In genomic region chr17:28163666-28164065, GRCm38 (mm10) we compare ENCODE assay signal across 8 mouse cellular contexts. TPM values are rescaled to one million over a fixed set of nuclear protein-coding genes. Genes with fewer than 3 reads are reported as not detected.
DNase-seq lines count a peak whose midpoint lies in the region; ATAC-seq and TF ChIP-seq lines count a peak whose summit lies in the region.

No protein-coding gene starts in this region.

- H3K4me2 ChIP-seq in lung, embryonic 14.5 days, result no peak overlapping the region

- peak; percentile 90 for DNase-seq in B cell, adult 2 months
- DNase-seq in adrenal gland, adult (ENCODE audit: inconsistent age in 2 of 2, low spot score in 1 of 2), result peak; percentile 77 to 92
- peak; percentile 82 for DNase-seq in embryo, embryonic 10.5 days (ENCODE audit: low spot score)
- DNase-seq in kidney, postnatal 4 days, result peak; percentile 87 to 88
- DNase-seq in lung, embryonic 14.5 days, result peak; percentile 85
- peak; percentile 77 for DNase-seq in ovary, postnatal 36 days (ENCODE audit: low spot score)
- peak; percentile 83 for DNase-seq in thymus, postnatal 25 days

- TF ChIP-seq CTCF in lung, embryonic 14.5 days (IDR thresholded peaks at IDR 0.05; ENCODE audit: low read depth), result peak; percentile 99

- H3K4me3 ChIP-seq in lung, embryonic 14.5 days (ENCODE audit: low read depth, low read length), result no peak overlapping the region

- H3K4me1 ChIP-seq in lung, embryonic 14.5 days (ENCODE audit: insufficient read depth), result no peaks in the 10 kb centered on the region

- no peak overlapping the region for H3K9ac ChIP-seq in lung, embryonic 14.5 days

- 9% methylated on average over 6 of the region's 6 CpGs for WGBS in lung, embryonic 14.5 days

- H3K36me3 ChIP-seq in lung, embryonic 14.5 days (ENCODE audit: insufficient read depth), result no peaks in the 10 kb centered on the region

- peak; percentile 75 for ATAC-seq in granulocyte monocyte progenitor cell, adult 5-6 weeks (replicated peaks; ENCODE audit: poor library complexity, severe bottlenecking)
- ATAC-seq in lung, embryonic 14.5 days (ENCODE audit: insufficient read depth), result 0 out of 2 replicates have a peak, but pooled peaks have one; percentile 5

- H3K27ac ChIP-seq in lung, embryonic 14.5 days (ENCODE audit: low read depth), result no peak overlapping the region

- peaks cover 3% of the 10 kb centered on the region; the same call in 1 of the 2 replicates for H3K27me3 ChIP-seq in lung, embryonic 14.5 days (ENCODE audit: insufficient read depth, low read length)

- H3K9me3 ChIP-seq in lung, embryonic 14.5 days (ENCODE audit: low read depth, low read length), result no peaks in the 10 kb centered on the region

RNA-seq across cellular contexts. Expression of gene Zfp523, which starts 13.3 kb away (rescaled TPM):
- 14.5 and 20.9 TPM in 2 replicates for total RNA-seq in granulocyte monocyte progenitor cell, adult 5-6 weeks (2014; fragmentation: Nextera tagmentation)
- 19.5 and 29.1 TPM in 2 replicates for total RNA-seq in granulocyte monocyte progenitor cell, adult 5-6 weeks (2017)
- polyA plus RNA-seq in lung, embryonic 14.5 days (2014; fragmentation: Nextera tagmentation; extraction: Ambion mirVana), result 36.0 and 45.4 TPM in 2 replicates

RNA-seq across cellular contexts. Expression of gene Scube3, which starts 21.7 kb away (rescaled TPM):
- not detected in 2 replicates for total RNA-seq in granulocyte monocyte progenitor cell, adult 5-6 weeks (2014; fragmentation: Nextera tagmentation)
- not detected in 2 replicates for total RNA-seq in granulocyte monocyte progenitor cell, adult 5-6 weeks (2017)
- polyA plus RNA-seq in lung, embryonic 14.5 days (2014; fragmentation: Nextera tagmentation; extraction: Ambion mirVana), result 2.2 and 2.5 TPM in 2 replicates

RNA-seq across cellular contexts. Expression of gene Def6, which starts 43.9 kb away (rescaled TPM):
- total RNA-seq in granulocyte monocyte progenitor cell, adult 5-6 weeks (2014; fragmentation: Nextera tagmentation), result 57.9 and 67.3 TPM in 2 replicates
- total RNA-seq in granulocyte monocyte progenitor cell, adult 5-6 weeks (2017), result 108 and 142 TPM in 2 replicates
- 2.4 and 2.7 TPM in 2 replicates for polyA plus RNA-seq in lung, embryonic 14.5 days (2014; fragmentation: Nextera tagmentation; extraction: Ambion mirVana)
